Mouse (Mus musculus): Measurements from ENCODE around the gene Kcnq2. TPM values are rescaled to one million over a fixed set of nuclear protein-coding genes. Genes with fewer than 3 reads are reported as not detected.

The Kcnq2 gene
- total and polyA plus RNA-seq, 3 experiments = 0.05 to 0.23 TPM; not detected in 1

GRCm38 (mm10) chr2:181075501-181075900 lies 59.6 kb downstream of the Kcnq2 start:
- no peak overlapping the region for H3K9ac ChIP-seq (ENCODE audit: low read depth, low read length)
- no peak overlapping the region for H3K4me3 ChIP-seq
- WGBS = 80% methylated on average over 12 of the region's 12 CpGs
- H3K79me2 ChIP-seq (replicated peaks; ENCODE audit: control insufficient read depth, insufficient read depth, low read length) = no peaks in the 10 kb centered on the region
- TF ChIP-seq POLR2A (IDR thresholded peaks at IDR 0.05; ENCODE audit: insufficient read depth, low read depth, low read length) = no peak
- no peak for TF ChIP-seq CTCF (IDR thresholded peaks at IDR 0.05)
- no peak for TF ChIP-seq EP300 (IDR thresholded peaks at IDR 0.05; ENCODE audit: insufficient read depth, low read depth, low read length)
- intact Hi-C loops (cut with DNase I) = no loop called here
- H3K27ac ChIP-seq = no peak overlapping the region
- no peaks in the 10 kb centered on the region for H3K36me3 ChIP-seq (ENCODE audit: control insufficient read depth, insufficient read depth, low read length)
- no peaks in the 10 kb centered on the region for H3K27me3 ChIP-seq (ENCODE audit: control insufficient read depth, insufficient read depth, low read length)
- no peaks in the 10 kb centered on the region for H3K4me1 ChIP-seq (ENCODE audit: control insufficient read depth, insufficient read depth, low read length)
- no peak for DNase-seq

DNA sequence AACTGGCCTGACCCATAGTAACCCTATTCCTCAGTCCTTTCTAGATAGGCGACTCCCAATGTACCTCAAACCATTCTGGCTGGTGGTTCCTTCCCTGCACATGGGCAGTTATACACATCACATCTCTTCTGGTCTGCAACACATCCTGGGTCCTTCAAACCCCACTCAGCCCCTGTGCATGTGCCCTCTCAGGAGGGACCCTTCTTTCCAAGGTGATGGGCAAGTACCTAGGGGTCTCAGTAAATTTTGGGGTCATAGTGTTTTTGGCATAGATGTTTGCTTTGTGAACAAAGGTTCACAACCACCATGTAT lies 62.7 kb downstream of the Kcnq2 start:
- no peaks in the 10 kb centered on the region for H3K79me2 ChIP-seq (replicated peaks; ENCODE audit: control insufficient read depth, insufficient read depth, low read length)
- TF ChIP-seq POLR2A (IDR thresholded peaks at IDR 0.05; ENCODE audit: insufficient read depth, low read depth, low read length) (no peak), EP300 (IDR thresholded peaks at IDR 0.05; ENCODE audit: insufficient read depth, low read depth, low read length) (no peak), CTCF (IDR thresholded peaks at IDR 0.05) (no peak)
- no peaks in the 10 kb centered on the region for H3K36me3 ChIP-seq (ENCODE audit: control insufficient read depth, insufficient read depth, low read length)
- H3K4me1 ChIP-seq (ENCODE audit: control insufficient read depth, insufficient read depth, low read length) = no peaks in the 10 kb centered on the region
- DNase-seq = no peak
- 3% methylated on average over 1 of the region's 1 CpGs for WGBS
- intact Hi-C loops (cut with DNase I) = loop anchor here (1.0 to 5.0 kb wide), 3 partner anchors 76 to 285 kb away; no protein-coding TSS in a partner anchor
- H3K9ac ChIP-seq (ENCODE audit: low read depth, low read length) = no peak overlapping the region
- no peak overlapping the region for H3K4me3 ChIP-seq
- no peaks in the 10 kb centered on the region for H3K27me3 ChIP-seq (ENCODE audit: control insufficient read depth, insufficient read depth, low read length)
- H3K27ac ChIP-seq = no peak overlapping the region

GRCm38 (mm10) chr2:181071706-181072402 lies 63.2 kb downstream of the Kcnq2 start:
- Histone ChIP-seq H3K36me3 (ENCODE audit: control insufficient read depth, insufficient read depth, low read length) (no peaks in the 10 kb centered on the region), H3K4me1 (ENCODE audit: control insufficient read depth, insufficient read depth, low read length) (no peaks in the 10 kb centered on the region), H3K9ac (ENCODE audit: low read depth, low read length) (no peak overlapping the region), H3K79me2 (replicated peaks; ENCODE audit: control insufficient read depth, insufficient read depth, low read length) (no peaks in the 10 kb centered on the region), H3K4me3 (no peak overlapping the region), H3K27me3 (ENCODE audit: control insufficient read depth, insufficient read depth, low read length) (no peaks in the 10 kb centered on the region), H3K27ac (no peak overlapping the region)
- TF ChIP-seq EP300 (IDR thresholded peaks at IDR 0.05; ENCODE audit: insufficient read depth, low read depth, low read length) (peak; percentile 71; the same call in 1 of the 2 replicates), CTCF (IDR thresholded peaks at IDR 0.05) (no peak; the same call in 1 of the 2 replicates)
- intact Hi-C loops (cut with DNase I) = loop anchor here (1.0 to 5.0 kb wide), 3 partner anchors 76 to 285 kb away; no protein-coding TSS in a partner anchor
- DNase-seq = peak; percentile 66 to 85
- WGBS = 48% methylated on average over 7 of the region's 7 CpGs

- Histone ChIP-seq H3K36me3 (ENCODE audit: control insufficient read depth, insufficient read depth, low read length) (no peaks in the 10 kb centered on the region), H3K4me1 (ENCODE audit: control insufficient read depth, insufficient read depth, low read length) (no peaks in the 10 kb centered on the region), H3K9ac (ENCODE audit: low read depth, low read length) (no peak overlapping the region), H3K4me3 (no peak overlapping the region), H3K79me2 (replicated peaks; ENCODE audit: control insufficient read depth, insufficient read depth, low read length) (no peaks in the 10 kb centered on the region), H3K27ac (no peak overlapping the region), H3K27me3 (ENCODE audit: control insufficient read depth, insufficient read depth, low read length) (no peaks in the 10 kb centered on the region)
- intact Hi-C loops (cut with DNase I) = loop anchor here (5.0 kb wide), 1 partner anchor 283 kb away; no protein-coding TSS in a partner anchor
- WGBS = 55% methylated on average over 7 of the region's 7 CpGs
- TF ChIP-seq CTCF (IDR thresholded peaks at IDR 0.05) (no peak), EP300 (IDR thresholded peaks at IDR 0.05; ENCODE audit: insufficient read depth, low read depth, low read length) (no peak), POLR2A (IDR thresholded peaks at IDR 0.05; ENCODE audit: insufficient read depth, low read depth, low read length) (no peak)
- no peak for DNase-seq
Measured at GRCm38 (mm10) chr2:181070136-181070535, 65.0 kb downstream of the Kcnq2 start.

- Histone ChIP-seq H3K9ac (ENCODE audit: low read depth, low read length) (no peak overlapping the region), H3K36me3 (ENCODE audit: control insufficient read depth, insufficient read depth, low read length) (no peaks in the 10 kb centered on the region), H3K27me3 (ENCODE audit: control insufficient read depth, insufficient read depth, low read length) (no peaks in the 10 kb centered on the region), H3K79me2 (replicated peaks; ENCODE audit: control insufficient read depth, insufficient read depth, low read length) (no peaks in the 10 kb centered on the region), H3K4me1 (ENCODE audit: control insufficient read depth, insufficient read depth, low read length) (no peaks in the 10 kb centered on the region), H3K27ac (no peak overlapping the region), H3K4me3 (no peak overlapping the region)
- DNase-seq = no peak
- intact Hi-C loops (cut with DNase I) = no loop called here
- WGBS = 60% methylated on average over 5 of the region's 5 CpGs
- TF ChIP-seq POLR2A (IDR thresholded peaks at IDR 0.05; ENCODE audit: insufficient read depth, low read depth, low read length) (no peak), CTCF (IDR thresholded peaks at IDR 0.05) (no peak), EP300 (IDR thresholded peaks at IDR 0.05; ENCODE audit: insufficient read depth, low read depth, low read length) (no peak)
Measured at GRCm38 (mm10) chr2:181068499-181068898, 66.6 kb downstream of the Kcnq2 start.

GRCm38 (mm10) chr2:181065827-181066226 lies 69.3 kb downstream of the Kcnq2 start:
- no peak overlapping the region for H3K4me3 ChIP-seq
- intact Hi-C loops (cut with DNase I) = no loop called here
- H3K27me3 ChIP-seq (ENCODE audit: control insufficient read depth, insufficient read depth, low read length) = no peaks in the 10 kb centered on the region
- H3K27ac ChIP-seq = no peak overlapping the region
- 25% methylated on average over 4 of the region's 4 CpGs for WGBS
- no peaks in the 10 kb centered on the region for H3K4me1 ChIP-seq (ENCODE audit: control insufficient read depth, insufficient read depth, low read length)
- TF ChIP-seq CTCF (IDR thresholded peaks at IDR 0.05) = no peak
- no peak for TF ChIP-seq EP300 (IDR thresholded peaks at IDR 0.05; ENCODE audit: insufficient read depth, low read depth, low read length)
- TF ChIP-seq POLR2A (IDR thresholded peaks at IDR 0.05; ENCODE audit: insufficient read depth, low read depth, low read length) = no peak
- H3K36me3 ChIP-seq (ENCODE audit: control insufficient read depth, insufficient read depth, low read length) = no peaks in the 10 kb centered on the region
- H3K9ac ChIP-seq (ENCODE audit: low read depth, low read length) = no peak overlapping the region
- DNase-seq = no peak
- no peaks in the 10 kb centered on the region for H3K79me2 ChIP-seq (replicated peaks; ENCODE audit: control insufficient read depth, insufficient read depth, low read length)
